Mouse (Mus musculus): ENCODE measurements at regions not wholly inside any gene's neighbourhood (a gene's known extent, or its start where the extent isn't known, plus 50 kb on each side); places are given as distances from the start of the nearest gene placed in this dataset.

GRCm38 (mm10) chr13:52331068-52331467 is 200.0 kb downstream of the Diras2 start:
- H3K4me3 ChIP-seq (ENCODE audit: low read depth, low read length) = no peak overlapping the region
- no peaks in the 10 kb centered on the region for H3K27me3 ChIP-seq (replicated peaks; ENCODE audit: control insufficient read depth, insufficient read depth, low read length)
- no peak overlapping the region for H3K27ac ChIP-seq (ENCODE audit: low read depth, low read length)
- no peak for ATAC-seq
- 90% methylated on average over 5 of the region's 5 CpGs for WGBS
- no peaks in the 10 kb centered on the region for H3K9me3 ChIP-seq (ENCODE audit: control insufficient read depth)
- no peak overlapping the region for H3K4me2 ChIP-seq (replicated peaks; ENCODE audit: low read depth)
- no peaks in the 10 kb centered on the region for H3K4me1 ChIP-seq (replicated peaks; ENCODE audit: control insufficient read depth, insufficient read depth, low read length)
- no peaks in the 10 kb centered on the region for H3K36me3 ChIP-seq (ENCODE audit: control insufficient read depth, insufficient read depth)
- TF ChIP-seq CTCF (IDR thresholded peaks at IDR 0.05; ENCODE audit: low read depth) = no peak
- H3K9ac ChIP-seq (ENCODE audit: low read depth, low read length) = no peak overlapping the region

GRCm38 (mm10) chr13:52334962-52335361 is 196.1 kb downstream of the Diras2 start:
- H3K27me3 ChIP-seq (replicated peaks; ENCODE audit: control insufficient read depth, insufficient read depth, low read length) = no peaks in the 10 kb centered on the region
- H3K9ac ChIP-seq (ENCODE audit: low read depth, low read length) = no peak overlapping the region
- no peak overlapping the region for H3K27ac ChIP-seq (ENCODE audit: low read depth, low read length)
- WGBS = 87% methylated on average over 3 of the region's 3 CpGs
- no peak for TF ChIP-seq CTCF (IDR thresholded peaks at IDR 0.05; ENCODE audit: low read depth)
- H3K4me1 ChIP-seq (replicated peaks; ENCODE audit: control insufficient read depth, insufficient read depth, low read length) = no peaks in the 10 kb centered on the region
- no peaks in the 10 kb centered on the region for H3K36me3 ChIP-seq (ENCODE audit: control insufficient read depth, insufficient read depth)
- no peak for ATAC-seq
- no peak overlapping the region for H3K4me2 ChIP-seq (replicated peaks; ENCODE audit: low read depth)
- no peaks in the 10 kb centered on the region for H3K9me3 ChIP-seq (ENCODE audit: control insufficient read depth)
- no peak overlapping the region for H3K4me3 ChIP-seq (ENCODE audit: low read depth, low read length)

- Histone ChIP-seq H3K9me3 (ENCODE audit: control insufficient read depth) (no peaks in the 10 kb centered on the region), H3K36me3 (ENCODE audit: control insufficient read depth, insufficient read depth) (no peaks in the 10 kb centered on the region), H3K4me2 (replicated peaks; ENCODE audit: low read depth) (no peak overlapping the region), H3K4me1 (replicated peaks; ENCODE audit: control insufficient read depth, insufficient read depth, low read length) (no peaks in the 10 kb centered on the region), H3K4me3 (ENCODE audit: low read depth, low read length) (no peak overlapping the region), H3K9ac (ENCODE audit: low read depth, low read length) (no peak overlapping the region), H3K27me3 (replicated peaks; ENCODE audit: control insufficient read depth, insufficient read depth, low read length) (no peaks in the 10 kb centered on the region), H3K27ac (ENCODE audit: low read depth, low read length) (no peak overlapping the region)
- 61% methylated on average over 7 of the region's 7 CpGs for WGBS
- TF ChIP-seq CTCF (IDR thresholded peaks at IDR 0.05; ENCODE audit: low read depth) = no peak
- no peak for ATAC-seq
These were observed 193.1 kb downstream of the Diras2 start for GRCm38 (mm10) chr13:52337936-52338335.

GRCm38 (mm10) chr13:52339156-52339555 is 191.9 kb downstream of the Diras2 start:
- Histone ChIP-seq H3K27ac (ENCODE audit: low read depth, low read length) (no peak overlapping the region), H3K36me3 (ENCODE audit: control insufficient read depth, insufficient read depth) (no peaks in the 10 kb centered on the region), H3K4me3 (ENCODE audit: low read depth, low read length) (no peak overlapping the region), H3K9ac (ENCODE audit: low read depth, low read length) (no peak overlapping the region), H3K9me3 (ENCODE audit: control insufficient read depth) (no peaks in the 10 kb centered on the region), H3K27me3 (replicated peaks; ENCODE audit: control insufficient read depth, insufficient read depth, low read length) (no peaks in the 10 kb centered on the region), H3K4me2 (replicated peaks; ENCODE audit: low read depth) (no peak overlapping the region), H3K4me1 (replicated peaks; ENCODE audit: control insufficient read depth, insufficient read depth, low read length) (no peaks in the 10 kb centered on the region)
- no peak for TF ChIP-seq CTCF (IDR thresholded peaks at IDR 0.05; ENCODE audit: low read depth)
- WGBS = 33% methylated on average over 10 of the region's 10 CpGs
- ATAC-seq = no peak

- WGBS = 80% methylated on average over 8 of the region's 8 CpGs
- Histone ChIP-seq H3K27ac (ENCODE audit: low read depth, low read length) (no peak overlapping the region), H3K4me3 (ENCODE audit: low read depth, low read length) (no peak overlapping the region), H3K27me3 (replicated peaks; ENCODE audit: control insufficient read depth, insufficient read depth, low read length) (no peaks in the 10 kb centered on the region), H3K9me3 (ENCODE audit: control insufficient read depth) (no peaks in the 10 kb centered on the region), H3K9ac (ENCODE audit: low read depth, low read length) (no peak overlapping the region), H3K4me2 (replicated peaks; ENCODE audit: low read depth) (no peak overlapping the region), H3K36me3 (ENCODE audit: control insufficient read depth, insufficient read depth) (no peaks in the 10 kb centered on the region), H3K4me1 (replicated peaks; ENCODE audit: control insufficient read depth, insufficient read depth, low read length) (no peaks in the 10 kb centered on the region)
- ATAC-seq = no peak
- no peak for TF ChIP-seq CTCF (IDR thresholded peaks at IDR 0.05; ENCODE audit: low read depth)
These were observed 189.1 kb downstream of the Diras2 start for GRCm38 (mm10) chr13:52341981-52342380.

- no peaks in the 10 kb centered on the region for H3K4me1 ChIP-seq (replicated peaks; ENCODE audit: control insufficient read depth, insufficient read depth, low read length)
- H3K36me3 ChIP-seq (ENCODE audit: control insufficient read depth, insufficient read depth) = no peaks in the 10 kb centered on the region
- H3K27me3 ChIP-seq (replicated peaks; ENCODE audit: control insufficient read depth, insufficient read depth, low read length) = no peaks in the 10 kb centered on the region
- no peak overlapping the region for H3K4me3 ChIP-seq (ENCODE audit: low read depth, low read length)
- TF ChIP-seq CTCF (IDR thresholded peaks at IDR 0.05; ENCODE audit: low read depth) = no peak
- no peak overlapping the region for H3K4me2 ChIP-seq (replicated peaks; ENCODE audit: low read depth)
- WGBS = 73% methylated on average over 2 of the region's 2 CpGs
- H3K9me3 ChIP-seq (ENCODE audit: control insufficient read depth) = no peaks in the 10 kb centered on the region
- H3K27ac ChIP-seq (ENCODE audit: low read depth, low read length) = no peak overlapping the region
- no peak overlapping the region for H3K9ac ChIP-seq (ENCODE audit: low read depth, low read length)
- no peak for ATAC-seq
These were observed 186.7 kb downstream of the Diras2 start for GRCm38 (mm10) chr13:52344383-52344782.

- Histone ChIP-seq H3K27me3 (replicated peaks; ENCODE audit: control insufficient read depth, insufficient read depth, low read length) (no peaks in the 10 kb centered on the region), H3K4me2 (replicated peaks; ENCODE audit: low read depth) (no peak overlapping the region), H3K9ac (ENCODE audit: low read depth, low read length) (no peak overlapping the region), H3K36me3 (ENCODE audit: control insufficient read depth, insufficient read depth) (no peaks in the 10 kb centered on the region), H3K4me1 (replicated peaks; ENCODE audit: control insufficient read depth, insufficient read depth, low read length) (no peaks in the 10 kb centered on the region), H3K4me3 (ENCODE audit: low read depth, low read length) (no peak overlapping the region), H3K27ac (ENCODE audit: low read depth, low read length) (no peak overlapping the region), H3K9me3 (ENCODE audit: control insufficient read depth) (no peaks in the 10 kb centered on the region)
- no peak for ATAC-seq
- no peak for TF ChIP-seq CTCF (IDR thresholded peaks at IDR 0.05; ENCODE audit: low read depth)
- whole genome bisulfite sequencing = 91% methylated on average over 3 of the region's 3 CpGs
These were observed 186.2 kb downstream of the Diras2 start for GRCm38 (mm10) chr13:52344853-52345252.
